Mouse (Mus musculus): ENCODE measurements around the gene Krt79. TPM values are rescaled to one million over a fixed set of nuclear protein-coding genes. Genes with fewer than 3 reads are reported as not detected.
A peak's percentile ranks its signal among the peaks of the same experiment; 100 is the strongest.

The Krt79 gene
- under 1 TPM in 1 of 2 experiments, not detected in 1; 0.13 TPM for total RNA-seq (2021)
- long read RNA-seq, experiment 1, result 0 reads
- long read RNA-seq, experiment 2, partial matches to known transcripts, result 0 of 1 reads
- long read RNA-seq, experiment 2, other reads (novel, unspliced or antisense), result 1 of 1 reads

DNA sequence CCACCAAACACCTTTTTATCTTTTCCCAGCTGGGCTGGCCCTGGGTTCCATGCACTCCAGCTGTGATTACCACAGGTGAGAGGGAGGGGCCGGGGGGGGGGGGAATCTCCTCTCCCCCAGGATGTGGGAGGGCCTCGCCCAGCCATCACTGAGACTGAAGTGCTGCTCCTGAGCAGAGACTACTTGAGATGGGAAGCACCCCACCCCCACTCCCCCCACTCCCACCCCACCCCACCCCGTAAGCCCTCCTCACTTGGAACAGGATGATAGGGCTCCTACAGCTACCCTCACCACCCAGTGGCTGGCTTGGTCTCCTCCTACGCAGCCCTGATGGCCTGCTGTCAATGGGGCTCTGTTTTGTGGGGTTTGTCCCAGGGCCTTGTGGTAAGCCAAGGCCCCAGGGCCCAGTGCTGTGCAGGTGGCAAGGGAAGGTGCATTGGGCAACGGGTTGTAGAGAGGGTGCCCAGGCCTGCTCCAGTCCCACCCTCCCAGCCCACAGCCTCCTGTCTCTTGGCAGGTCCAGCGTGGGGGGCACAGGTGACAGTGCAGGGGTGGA lies at the start of gene Krt79:
Gene Krt79, minus strand, starts transcription at position 51 of the 556 bp plus-strand sequence.
- no peak for DNase-seq

DNA sequence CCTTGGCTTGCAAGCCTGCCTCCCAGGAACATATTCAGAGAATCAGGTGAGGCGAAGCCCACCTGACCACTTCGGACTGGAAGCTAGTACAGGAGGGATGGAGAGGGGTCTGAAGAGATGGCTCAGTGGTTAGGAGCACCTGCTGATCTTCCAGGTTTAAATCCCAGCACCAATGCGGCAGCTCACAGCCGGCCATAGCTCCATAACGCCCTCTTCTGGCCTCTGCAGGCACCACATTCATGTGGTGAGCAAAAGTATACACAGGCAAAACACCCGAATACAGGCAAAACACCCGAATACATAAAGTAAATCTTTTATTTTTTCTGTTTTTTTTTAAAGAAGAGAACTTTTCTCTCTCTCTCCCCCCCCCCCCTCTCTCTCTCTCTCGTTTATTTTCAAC lies 48.6 kb upstream of the Krt79 start:
- no peak for DNase-seq

DNA sequence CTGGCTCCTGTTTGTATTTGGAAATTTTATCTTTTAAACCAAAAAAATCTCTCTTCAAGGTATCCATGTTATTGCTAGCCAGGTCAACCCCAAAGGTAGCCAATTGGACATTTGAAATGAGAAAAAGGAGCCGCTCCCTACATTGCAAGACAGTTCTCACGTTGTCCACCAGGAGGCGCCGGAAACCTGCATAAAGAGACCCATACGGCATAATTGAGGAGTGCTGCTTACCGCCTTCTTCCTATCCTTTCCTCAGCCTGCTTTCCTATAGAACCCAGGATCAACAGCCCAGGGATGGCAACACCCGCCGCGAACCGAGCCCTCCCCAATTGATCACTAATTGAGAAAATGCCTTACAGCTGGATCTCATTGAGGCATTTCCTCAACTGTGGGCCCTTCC lies 48.0 kb upstream of the Krt79 start:
- peak; percentile 50 for DNase-seq

DNA sequence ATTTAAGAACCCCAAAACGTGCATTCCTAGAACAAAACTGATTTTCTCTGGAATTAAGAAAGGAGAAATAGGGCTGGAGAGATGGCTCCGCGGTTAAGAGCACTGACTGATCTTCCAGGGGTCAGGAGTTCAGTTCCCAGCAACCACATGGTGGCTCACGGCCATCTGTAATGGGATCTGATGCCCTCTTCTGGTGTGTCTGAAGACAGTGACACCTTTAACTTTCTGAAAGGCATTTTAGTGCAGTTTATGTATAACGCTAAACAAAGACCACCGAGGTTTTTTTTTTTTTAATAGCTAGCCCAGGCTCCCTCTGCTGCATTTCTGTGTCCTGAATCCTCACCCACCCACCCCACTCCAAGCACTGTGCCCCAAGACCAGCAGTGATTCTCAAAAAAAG lies 44.6 kb upstream of the Krt79 start:
- DNase-seq, result no peak

DNA sequence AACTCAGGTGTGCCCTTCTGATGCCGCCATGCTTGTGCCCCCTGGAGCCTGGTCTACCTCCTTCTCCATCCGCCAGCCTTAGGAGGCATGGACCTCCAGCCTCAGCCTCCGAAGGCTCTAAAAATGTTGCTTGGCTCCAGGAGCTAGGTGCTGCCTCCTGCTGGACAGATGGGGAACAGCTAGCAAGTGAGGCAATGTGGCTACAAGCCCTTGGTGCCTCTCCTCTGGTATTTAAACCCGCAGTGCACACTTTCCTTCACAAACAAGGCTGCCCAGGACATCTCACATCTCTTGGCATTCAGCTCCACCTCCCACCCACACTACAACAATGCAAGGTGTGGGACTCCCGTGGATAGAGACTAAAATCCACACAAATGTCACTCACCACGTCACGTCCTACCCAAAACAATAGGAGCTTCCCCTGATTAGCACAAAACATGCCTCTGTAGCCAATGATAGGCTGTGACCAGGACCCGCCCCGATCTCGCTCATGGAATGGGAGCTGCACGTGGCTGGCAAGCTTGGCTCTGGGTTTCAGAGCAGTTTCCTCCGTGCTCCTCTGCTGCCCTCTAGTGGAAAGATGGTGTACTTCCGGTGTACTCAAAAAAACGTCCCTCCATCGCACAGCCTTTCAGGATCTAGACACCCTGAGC lies 44.0 kb upstream of the Krt79 start:
- peak; percentile 86 for DNase-seq

DNA sequence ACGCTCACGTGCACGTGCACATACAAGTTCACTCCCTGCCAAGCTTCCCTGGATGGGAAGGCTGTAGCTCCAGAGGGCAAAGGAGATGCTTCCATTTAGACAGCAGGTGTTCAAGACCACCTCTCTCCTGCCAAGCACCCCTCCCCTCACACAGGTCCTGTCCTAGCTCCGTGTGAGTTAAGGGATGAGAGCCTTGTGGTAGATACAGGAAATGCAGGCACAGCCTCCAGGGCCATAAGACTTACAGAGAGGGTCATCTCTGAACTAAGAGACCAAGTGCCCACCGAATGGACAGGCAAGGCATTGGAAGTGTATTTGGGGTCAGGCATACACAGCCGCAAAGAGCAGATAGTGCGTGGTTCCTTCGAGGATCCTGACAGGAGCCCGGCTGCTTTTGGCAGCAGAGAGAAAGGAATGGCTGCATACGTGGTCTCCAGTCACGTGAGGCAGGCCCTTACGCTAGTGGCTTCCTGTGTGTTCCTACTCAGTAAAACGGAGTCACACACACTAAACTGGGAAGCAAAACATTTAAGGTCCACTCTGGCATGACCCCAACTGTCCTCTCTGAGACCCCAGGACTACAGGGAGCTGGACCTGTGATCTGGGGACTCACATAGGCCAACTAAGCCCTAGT lies 43.3 kb upstream of the Krt79 start:
- DNase-seq, result no peak

DNA sequence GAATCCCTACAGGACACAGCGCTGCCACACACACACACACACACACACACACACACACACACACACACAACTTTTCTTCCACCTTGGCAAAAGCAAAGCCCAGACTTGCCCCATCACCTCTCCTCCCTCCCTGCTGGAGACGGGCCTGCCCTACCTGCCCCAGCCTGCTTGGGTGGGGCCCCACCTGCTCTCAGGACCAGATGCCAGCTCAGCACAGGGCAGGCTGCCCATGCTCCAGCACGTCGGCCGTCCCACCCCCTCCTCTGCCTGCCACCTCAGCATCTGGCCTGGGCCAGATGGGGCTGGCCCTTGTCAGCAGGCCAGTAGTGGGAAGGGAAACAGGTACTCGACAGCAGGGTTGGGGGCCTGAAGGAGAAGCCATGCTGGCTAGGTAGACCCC lies 40.7 kb upstream of the Krt79 start:
- peak; percentile 41 for DNase-seq

DNA sequence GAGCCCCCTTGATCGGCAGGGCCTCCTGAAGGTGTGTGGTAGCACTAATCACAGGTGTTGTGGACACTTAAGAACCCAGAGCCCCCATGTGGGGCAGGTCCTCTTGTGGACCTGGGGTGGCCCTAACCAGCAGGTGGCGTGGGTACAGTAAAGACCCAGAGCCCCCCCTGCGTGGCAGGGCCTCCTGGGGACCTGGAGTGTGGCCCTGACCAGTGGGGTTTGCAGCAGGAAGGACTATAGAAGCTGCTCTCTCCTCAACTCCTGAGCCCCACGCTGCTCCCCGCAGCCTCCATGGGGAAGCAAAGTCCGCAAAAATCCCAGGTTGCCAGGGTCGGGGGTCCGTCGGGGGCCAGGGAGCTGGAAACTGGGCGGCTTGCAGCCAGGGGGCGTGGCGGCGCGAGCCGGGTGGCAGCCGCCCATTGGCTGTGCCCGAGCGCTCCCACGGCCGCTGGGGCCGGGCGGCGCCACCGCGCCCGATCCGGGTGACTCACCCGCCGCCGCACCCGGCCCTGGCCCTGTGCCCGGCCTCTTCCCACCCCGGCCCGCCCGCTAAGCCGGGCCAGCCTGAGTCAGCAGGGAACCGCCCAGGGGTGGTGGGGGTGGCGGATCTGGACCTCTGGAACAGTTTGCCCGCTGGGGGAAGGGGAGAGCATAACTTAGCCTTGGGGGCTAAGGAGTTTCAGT lies 37.1 kb upstream of the Krt79 start:
- peak; percentile 95 for DNase-seq

DNA sequence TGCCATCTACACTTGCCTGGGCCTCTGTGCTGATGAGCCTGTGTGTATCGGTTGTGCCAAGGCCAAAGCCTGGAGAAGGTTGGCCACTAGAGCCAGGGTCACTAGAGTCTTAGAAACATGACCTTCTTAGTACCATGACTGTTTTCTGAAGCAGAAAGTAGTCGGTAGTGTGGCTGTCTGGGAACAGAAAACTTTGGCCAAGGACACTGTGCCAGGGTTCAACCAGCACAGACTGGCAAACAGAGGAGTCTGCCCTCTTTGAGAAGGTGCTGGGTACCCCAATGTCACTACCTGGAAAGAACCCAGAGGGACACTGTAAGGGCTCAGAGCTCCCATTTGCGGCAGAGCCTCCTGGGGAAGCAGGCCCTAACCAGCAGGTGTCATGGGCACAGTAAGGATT lies 36.5 kb upstream of the Krt79 start:
- no peak for DNase-seq

DNA sequence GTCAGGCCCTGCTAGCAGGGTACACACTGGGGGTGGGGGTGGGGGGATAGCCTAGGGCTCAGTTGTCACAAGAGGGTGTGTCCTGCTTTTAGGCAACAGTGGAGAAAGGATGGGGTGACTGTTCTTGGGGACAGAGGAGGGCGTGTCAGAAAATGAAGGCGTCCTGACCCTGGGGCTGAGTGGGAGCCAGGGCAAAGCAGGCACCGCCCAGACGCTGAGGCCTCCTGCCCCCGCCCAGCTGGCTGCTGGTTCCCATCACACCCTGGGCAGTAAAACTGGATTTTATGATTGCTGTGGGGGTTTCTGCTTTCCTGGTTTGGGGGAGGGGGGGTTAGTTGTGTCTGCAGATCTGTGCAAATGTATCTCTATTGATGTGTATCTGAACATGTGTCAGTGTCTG lies 35.9 kb upstream of the Krt79 start:
- peak; percentile 78 for DNase-seq

DNA sequence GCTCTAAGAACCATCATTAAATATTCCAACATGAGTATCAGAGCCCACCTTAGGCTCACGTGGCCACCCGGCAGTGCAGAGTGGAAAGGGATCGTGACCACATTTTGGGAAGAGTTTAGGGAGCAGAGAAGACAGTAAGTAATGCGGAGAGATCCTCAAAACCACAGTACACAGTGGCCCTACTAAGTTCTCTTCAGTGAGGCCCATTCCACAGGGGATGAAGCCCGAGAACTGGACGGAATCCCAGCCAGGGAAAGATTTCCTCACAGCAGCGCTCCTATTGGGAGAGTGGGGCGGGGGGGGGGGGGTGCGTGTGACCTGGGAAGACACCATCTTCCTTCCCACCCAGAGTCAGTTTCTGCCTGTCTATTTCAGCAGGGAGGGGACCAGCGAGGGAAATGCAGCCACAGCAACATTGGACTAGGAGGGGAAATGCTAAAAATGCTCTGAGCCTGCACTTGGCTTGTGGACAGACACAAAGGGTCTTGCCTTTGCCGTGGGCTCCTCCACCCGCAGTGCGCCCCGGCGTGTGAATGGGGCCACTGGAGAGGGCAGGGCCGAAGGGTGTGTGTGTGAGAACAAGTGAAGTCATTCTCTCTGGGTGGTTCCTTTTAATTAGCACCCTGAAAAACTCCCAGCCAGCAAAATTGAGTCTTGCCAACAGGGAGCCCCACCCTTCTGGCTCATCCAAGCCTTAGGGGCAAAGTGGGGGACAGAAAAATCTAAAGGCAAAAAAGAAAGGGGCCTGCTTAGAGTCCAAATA lies 34.1 kb upstream of the Krt79 start:
- DNase-seq, result peak; percentile 42

DNA sequence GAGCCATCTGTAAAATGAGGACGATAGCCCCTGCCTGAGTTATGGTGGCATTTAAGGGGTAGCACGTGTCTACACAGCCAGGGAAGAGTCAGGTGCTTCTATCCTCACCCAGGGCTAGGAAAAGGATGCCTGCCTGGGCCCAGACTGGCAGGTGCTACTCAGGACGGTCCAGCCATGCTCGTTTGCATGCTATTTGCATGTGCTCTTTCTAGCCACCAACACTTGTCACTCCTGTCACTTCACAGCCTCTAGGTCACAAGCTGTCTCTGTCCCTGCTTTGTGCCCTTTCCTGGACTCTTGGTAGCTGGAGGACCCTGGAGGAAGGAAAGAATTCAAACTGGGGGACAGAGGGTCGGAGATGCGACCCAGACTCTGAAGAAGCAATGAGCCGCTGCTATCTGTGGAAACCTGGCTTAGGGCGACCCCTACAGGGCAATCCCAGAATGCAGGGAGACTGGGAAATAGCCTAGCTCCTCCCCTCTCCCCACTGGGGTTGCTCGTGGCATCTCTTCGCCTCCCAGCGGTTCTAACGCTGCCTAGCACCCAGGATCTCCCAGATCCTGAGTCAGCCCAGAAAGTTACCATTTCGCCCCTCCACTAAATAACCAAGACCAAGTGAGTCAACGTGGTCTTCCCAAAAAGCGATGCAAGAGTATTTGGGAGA lies 33.4 kb upstream of the Krt79 start:
- DNase-seq, result peak; percentile 82

DNA sequence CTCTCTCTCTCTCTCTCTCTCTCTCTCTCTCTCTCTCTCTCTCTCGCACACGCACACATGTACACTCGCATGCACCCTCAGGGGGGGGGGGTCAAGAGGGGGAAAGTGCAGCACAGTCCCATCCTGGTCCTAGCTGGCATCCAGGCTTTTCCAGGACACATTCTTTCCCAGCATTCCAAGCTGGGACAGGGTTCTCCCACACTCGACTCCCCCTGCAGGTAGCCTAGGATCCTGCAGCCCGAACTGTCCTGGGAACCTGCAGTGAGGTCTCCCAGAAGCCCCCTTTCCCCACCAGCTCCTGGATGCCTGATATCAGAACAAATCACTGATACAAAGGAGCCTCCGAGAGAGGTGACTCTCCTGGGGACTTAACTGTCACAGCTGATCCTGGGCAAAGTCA lies 30.4 kb upstream of the Krt79 start:
- DNase-seq, result no peak

DNA sequence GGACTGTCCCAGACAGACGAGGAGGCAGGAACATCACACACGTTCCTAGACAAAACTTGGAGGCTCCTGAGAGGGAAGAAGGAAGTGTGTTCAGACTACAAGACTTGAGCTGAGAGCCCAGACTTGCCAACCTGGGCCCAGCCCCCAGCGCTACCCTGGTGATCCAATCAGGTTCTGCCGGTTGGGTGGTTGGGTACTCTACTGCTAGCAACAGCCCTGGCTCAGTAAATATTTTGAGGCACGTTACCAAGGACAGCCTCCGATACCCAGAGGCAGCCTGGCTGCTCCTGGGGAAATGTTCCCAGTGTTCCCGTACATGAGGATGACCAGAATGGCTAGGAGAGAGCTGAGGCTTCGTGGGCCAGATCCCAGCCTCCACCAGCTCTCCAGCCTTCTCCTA lies 26.7 kb upstream of the Krt79 start:
- no peak for DNase-seq

DNA sequence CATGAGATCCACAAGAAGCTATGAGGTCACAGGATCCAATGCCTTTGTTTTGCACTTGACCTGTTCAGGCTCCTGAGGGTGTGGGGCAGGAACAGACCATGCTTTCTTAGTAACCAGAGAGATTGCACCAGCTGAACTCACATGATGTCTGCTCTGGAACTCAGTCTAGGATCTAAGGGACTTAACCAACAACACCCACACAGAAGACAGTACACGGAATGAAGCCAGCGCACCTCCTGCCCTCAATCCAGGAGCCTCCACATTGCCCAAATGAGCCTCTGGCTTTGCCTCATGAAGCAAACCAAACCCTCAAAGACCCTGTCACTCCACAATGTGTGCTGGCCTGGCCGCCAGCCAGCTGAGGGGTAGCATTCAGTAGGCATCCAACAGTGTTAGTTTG lies 18.8 kb upstream of the Krt79 start:
- DNase-seq, result no peak

DNA sequence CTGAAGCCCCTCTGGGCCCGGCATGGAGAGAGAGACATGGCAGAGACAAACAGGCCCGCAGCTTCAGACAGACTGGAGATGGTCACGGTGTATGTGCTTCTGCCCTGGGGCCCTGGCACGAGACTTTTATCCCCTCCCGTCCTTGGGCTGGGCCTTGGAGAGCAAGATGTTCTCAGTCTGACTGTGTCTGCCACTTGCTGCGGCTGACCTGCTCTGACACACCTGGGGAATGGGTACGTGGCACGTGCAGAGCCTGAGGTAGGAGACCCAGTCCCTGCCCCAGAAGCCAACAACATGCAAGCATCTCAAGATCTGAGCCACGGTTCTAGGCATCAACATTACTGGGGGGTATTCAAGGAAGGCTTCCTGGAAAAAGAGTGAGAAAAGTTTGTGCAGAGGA lies 14.1 kb upstream of the Krt79 start, which contains the start of gene Krt78:
Gene Krt78, minus strand, starts transcription at position 101 of the 400 bp plus-strand sequence.
- no peak for DNase-seq

DNA sequence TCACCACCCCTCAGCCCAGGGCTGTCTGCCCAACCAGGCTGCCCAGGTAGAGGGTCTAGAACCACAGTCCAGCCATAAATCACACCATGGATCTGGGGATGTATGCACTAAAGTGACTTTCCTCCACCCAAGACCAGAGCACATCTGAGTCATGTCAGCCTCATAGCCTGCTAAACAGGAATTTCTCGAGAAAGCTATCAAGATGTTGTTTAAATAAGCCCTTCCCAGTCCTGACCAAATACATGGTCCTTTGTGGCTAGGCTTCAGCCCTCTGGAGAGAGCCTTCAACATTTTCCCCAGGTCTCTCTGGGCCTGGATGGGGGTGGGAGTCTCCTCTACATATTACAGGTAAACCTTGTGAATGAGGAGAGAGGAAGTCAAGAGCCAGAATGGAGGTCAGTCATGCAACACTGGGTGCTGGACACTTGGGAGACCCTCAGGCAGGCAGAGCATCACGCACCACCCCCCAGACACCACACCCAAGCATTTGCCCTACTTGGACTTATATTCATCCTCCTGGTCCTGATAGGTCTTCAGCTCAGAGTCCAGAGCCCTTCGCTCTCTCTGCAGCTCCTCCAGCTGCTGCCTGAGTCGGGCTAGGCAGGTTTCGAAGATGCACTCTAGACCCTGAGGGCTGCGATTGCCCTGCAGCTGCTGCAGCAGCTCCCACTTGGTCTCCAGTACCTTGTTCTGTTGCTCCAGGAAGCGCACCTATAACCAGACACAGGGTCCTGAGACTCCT lies 12.8 kb upstream of the Krt79 start:
- DNase-seq, result no peak

DNA sequence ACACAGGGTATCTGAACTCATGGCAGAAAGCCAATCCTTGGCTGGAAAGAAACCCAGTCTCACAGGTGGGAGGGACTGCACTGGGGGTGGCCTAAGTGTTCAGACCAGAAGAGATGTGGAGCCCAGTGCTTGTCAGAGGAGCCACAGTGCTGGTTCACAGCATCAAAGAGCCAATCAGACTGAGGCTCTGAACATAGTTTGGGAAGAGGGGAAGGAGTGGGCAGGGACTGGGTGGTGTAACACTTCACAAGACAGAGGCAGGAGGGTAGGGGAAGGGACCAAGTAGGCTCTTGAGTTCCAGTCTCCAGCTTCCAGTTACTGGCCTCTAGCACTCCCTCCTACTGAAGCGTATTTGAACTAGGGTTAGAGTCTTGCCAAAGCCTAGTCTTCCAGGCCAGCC lies 5.3 kb upstream of the Krt79 start:
- DNase-seq, result no peak

DNA sequence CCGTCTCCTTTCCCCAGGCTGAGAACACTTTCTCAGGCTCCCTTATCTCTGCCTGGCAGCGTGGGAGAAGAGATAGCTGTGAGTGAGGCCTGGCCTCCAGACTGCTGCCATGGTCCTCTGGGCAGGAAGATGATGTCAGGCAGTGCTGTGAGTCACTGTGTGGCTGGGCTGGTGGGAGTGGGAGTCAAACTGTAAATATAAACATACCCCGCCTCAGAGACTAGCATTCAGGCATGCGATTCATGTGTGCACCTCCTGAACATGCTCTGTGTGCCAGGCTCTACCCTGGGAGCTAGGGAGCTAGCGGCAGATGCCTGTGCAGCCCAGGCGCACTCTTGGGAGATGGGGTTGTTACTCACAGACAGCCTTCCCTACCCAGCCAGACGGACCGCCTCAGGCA lies 1.8 kb upstream of the Krt79 start:
- no peak for DNase-seq

DNA sequence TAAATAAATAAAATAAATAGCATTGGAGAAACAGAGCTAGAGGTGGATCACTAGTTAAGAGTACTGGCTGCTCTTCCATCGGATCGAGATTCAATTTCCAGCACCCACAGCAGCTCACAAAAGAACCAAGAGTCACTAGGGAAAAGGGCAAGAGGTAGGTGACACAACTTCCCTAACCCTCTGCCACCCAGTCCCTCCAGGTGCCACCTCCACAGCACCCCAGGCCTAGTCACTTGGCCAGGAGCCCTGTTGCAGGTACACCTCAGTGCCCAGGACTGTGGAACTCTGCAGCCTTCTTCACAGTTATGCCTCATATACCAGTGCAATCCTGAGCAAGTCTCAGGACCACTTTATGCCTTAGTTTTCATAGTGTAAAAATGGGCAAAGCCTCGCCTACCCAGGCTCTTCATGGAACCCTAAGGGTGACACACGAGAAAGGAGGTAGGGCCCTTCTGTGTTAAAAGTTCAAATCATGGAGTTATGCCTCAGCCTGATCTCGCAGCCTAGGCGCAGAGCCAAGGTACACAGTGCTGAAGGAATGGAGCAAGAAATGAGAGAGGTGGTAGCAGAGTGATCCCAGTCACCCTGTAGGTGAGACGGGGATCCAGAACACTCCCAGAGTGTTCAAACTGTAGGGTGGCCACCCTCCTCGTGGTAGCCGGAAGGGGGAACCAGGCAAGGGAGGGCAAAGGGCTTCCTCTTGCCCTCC lies 1.4 kb downstream of the Krt79 start:
- no peak for DNase-seq
